Mouse (Mus musculus): ENCODE results near the gene Xpc.
A peak's percentile ranks its signal among the peaks of the same experiment; 100 is the strongest.
"Not testable (repeated sequence)": the region's sequence is repeated elsewhere in the genome, so short reads cannot be mapped to it uniquely, and the experiment has no call there.

The Xpc gene

DNA sequence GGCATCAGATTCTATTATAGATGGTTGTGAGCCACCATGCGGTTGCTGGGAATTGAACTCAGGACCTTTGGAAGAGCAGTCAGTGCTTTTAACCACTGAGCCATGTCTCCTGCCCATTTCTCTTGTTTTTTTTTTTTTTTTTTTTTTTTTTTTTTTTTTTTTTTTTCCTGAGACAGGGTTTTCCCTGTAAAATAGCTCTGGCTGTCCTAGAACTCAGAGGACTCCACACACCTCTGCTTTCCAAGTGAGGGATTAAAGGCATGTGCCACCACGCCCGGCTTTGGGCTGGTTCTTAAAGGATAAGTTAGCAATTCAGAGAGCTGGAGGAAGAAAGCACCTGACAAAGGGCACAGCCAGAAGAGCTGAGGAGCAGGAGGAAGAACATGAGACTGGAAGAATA is 44.3 kb downstream of the Xpc start:
- not testable (repeated sequence) for DNase-seq

DNA sequence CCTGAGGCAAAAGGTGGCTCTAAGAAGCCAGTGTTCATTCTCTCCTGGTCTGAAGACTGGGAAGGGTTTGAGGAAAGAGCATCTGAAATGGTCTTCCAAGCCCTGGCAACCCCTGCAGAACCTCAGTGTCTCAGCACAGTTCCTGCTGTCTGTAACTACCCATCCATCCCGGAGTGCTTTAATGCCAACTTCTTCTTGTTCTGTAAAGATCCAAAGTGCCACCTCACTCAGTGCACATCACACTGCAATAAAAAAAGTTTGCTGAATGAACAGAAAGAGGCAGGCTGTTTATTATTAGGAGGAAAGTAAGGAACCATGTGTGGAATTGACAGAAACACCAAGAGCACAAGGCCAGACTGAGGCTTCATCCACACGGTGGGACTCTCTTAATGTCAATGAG is 45.0 kb downstream of the Xpc start:
- DNase-seq: no peak

DNA sequence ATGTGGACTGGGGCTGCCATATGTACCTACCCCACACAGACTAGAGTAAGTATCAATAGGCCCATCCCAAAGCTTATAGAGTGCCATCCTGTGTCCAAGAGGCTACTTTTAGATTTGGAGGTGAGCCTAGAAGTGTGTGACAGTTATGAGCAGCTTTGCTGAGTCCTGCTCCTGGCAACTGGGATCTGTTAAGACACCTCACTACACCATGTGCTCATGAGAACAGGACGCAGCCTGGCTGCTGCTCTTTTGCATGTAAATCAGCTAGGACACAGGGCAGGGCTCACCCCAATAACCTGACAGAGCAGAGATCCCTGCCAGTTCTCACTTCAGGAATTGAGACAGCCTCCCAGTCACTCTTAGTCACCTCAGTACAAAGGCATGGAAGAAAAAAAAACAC is 48.6 kb downstream of the Xpc start:
- no peak for DNase-seq

DNA sequence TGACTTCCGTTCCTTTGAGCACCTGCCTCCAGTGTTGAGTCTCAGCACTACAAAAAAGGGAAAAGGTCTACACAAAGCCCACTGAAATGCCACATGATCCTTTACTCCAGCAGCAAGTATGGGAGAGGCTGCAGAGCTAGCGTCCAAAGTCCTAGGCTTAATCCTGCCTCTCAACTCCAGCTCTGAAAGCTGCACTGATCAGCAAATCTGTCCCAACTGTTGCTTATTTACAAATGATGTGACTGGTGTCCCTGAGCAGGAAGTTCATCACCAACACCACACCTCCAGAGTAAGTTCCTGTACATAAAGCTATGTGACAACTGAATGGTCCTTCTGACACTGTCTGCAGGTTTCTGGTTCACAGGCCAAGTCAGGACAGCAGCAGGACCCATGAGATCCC is 49.9 kb downstream of the Xpc start:
- DNase-seq: no peak

DNA sequence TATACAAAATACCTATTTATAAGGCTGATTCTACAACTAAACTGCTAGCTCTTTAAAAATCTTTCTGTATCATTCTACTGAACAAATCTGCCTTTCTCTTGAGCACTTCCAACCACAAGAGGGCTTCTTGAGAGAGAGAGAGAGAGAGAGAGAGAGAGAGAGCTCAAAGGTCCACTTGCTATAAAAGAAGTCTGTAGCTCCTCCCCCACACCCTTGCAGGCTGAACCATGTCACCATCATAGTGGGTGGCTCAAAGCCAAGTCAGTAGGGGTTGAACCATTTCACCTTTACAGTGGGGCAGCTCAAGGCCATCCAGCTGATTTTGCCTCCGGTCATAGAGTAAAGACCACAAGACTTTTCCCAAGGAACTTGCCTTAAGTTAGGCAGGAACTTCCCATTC is 56.2 kb downstream of the Xpc start:
- DNase-seq: no peak

DNA sequence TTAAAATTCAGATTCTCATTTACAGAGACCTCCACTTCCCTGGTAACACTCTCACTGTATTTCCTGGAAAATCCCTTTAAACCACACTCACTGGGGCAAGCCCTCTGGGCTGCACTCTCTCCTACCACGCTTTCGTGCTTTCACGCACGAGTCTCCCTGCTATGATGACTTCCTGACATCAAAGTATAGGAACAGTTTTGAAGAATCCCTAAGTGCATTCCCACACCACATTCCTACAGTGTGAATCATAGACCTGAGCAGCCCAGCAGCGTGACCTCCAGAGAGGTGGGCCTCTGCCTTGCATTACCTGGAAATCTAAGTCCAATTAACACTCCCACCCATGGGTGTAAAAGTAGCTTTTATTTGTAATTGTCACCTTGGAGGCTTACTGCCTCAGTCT is 61.1 kb downstream of the Xpc start:
- no peak for DNase-seq

DNA sequence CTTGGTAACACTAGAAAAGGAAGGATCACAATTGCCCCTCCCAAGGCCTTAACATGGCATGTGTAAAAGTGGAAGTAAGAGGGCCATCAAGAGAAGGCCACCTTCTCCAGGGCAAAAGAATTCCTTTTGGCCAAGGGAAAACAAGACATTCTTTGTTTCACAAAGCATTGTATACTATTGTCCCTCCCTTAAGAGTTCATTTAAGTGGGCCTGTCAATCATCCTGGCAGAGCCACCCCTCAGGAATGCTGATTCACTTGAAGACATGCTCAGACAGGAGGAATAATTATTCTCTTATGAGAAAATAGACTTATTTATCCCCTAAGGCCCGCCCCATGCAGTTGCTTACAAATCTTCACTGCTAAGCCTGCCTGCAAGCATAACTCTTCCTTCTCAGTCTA is 63.6 kb downstream of the Xpc start:
- no peak for DNase-seq

DNA sequence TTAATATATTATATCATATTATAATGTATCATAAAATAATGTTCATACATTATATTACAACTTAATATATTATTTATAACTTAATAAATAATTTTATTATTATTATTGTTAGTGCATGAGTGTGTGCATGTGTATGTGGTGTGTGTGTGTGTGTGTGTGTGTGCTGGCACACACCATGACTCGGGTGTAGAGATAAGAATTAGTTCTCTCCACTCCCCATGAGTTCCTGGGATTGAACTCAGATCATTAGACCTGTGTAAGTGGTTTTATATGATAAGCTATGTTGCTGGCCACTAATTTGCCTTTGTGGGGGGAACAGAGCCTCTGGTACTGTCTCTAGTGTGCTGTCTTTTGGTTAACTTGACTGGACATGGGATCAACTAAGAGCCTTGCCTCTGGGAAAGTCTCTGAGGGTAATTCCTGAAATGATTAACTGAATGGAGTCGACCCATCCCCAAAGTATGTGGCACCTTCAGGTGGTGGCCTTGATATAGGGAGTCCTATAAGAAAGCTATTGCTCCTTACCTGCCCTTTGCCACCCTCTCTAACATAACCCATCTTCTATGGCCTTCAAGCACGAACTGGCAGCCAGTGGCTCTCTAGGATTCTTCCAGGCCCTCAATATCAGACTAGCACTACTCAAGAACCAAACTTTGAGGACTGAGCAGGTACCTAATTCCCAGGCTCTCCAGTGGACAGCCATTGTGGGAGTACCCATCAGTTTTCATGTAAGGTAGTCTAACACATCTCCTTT is 66.0 kb downstream of the Xpc start:
- no peak for DNase-seq

DNA sequence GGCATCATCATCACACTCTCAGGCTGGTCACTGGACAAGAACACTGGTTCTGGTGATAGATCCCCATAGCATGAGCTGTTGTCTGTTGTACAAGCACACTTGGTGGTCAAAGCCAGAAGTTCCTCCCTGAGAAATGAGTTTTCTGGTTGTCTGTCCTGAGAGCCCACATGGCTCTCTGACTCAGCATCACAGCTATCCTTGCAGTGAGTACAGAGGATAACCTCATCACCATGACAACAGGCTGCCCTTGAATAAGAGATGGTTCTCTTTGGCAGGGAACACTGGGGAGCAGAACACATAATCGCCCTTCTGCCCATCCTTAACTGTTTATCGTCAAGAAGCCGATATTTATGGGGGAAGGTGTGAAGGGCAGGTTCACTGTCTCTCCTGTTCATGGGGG is 70.4 kb downstream of the Xpc start:
- no peak for DNase-seq

DNA sequence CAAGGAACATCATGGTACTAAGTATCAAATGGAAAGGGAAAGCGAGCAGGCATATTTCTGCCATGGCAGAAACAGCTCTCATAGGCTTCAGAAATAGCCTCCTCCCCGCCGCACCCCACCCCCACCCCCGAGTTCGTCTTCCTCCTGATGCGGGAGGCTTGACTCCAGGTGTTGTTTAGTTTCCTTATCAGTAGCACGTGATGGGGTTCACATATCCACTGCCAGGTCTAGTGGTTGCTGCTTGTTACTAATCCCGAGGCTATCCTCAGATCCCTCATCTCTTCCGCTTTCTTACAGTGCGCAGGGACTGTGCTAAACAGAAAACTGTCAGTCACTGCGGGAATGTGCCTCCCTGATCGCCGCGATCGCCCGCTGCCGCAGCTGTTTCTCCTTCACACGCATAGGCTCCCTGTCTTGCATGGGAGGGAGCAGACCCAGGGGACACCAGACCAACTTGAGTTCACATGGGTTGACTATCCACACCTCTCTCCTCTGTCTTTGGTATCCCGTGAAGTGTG is 74.5 kb downstream of the Xpc start:
- DNase-seq: no peak

DNA sequence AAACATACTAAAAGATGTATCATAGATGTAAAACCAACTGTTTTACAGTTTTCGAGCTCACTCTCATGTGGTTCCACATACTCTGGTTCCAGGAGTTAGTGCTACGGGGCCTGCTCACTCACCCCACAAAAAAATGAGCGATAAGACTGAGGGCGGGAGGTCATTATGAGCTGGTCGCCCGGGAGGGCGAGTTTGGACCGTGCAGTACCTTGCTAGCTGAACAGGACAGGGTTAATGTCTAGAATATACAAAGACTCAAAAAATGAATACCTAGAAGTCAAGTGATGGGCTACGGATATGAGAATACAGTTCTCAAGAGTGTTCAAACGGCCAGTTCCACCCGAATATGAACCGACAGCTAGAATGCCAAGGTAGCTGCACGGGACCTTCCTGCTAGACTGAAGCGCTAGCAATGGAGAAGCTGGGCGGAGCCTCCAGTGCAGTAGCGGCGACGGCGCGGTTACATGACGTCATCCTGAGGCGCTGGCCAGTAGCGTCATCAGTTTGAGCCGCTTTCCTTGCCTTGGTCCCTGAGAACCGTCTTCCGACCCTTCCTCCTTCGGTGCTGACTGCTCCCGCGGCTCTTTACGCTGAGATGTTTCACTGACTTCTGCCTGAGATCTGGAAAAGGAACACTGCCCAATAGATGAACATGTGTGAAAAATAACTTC is 75.1 kb downstream of the Xpc start:
- peak; percentile 95 for DNase-seq

Data from lung, adult 18-20 months (tissue).